Mouse (Mus musculus): Measurements from ENCODE around the gene Cdc14b.

GRCm38 (mm10) chr13:64258516-64258821, 16.6 kb downstream of the Cdc14b start:
- no peak for TF ChIP-seq CTCF (IDR thresholded peaks at IDR 0.05; ENCODE audit: low read depth)
- TF ChIP-seq EP300 (IDR thresholded peaks at IDR 0.05; ENCODE audit: low read depth), result no peak
